Mouse (Mus musculus) heart, postnatal 25 days (tissue): Measurements from ENCODE around the gene Ddx5. TPM values are rescaled to one million over a fixed set of nuclear protein-coding genes. Genes with fewer than 3 reads are reported as not detected.
A peak's percentile ranks its signal among the peaks of the same experiment; 100 is the strongest.
"Not testable (repeated sequence)": the region's sequence is repeated elsewhere in the genome, so short reads cannot be mapped to it uniquely, and the experiment has no call there.

Experiments used
- DNase-seq: peaks from one replicate; pipeline ENCODE4 v3.0.0; 2022; ENCODE audit warnings: low spot score
- intact Hi-C: fragments of 180-260 bp; cut with DNase I; formaldehyde crosslinking; loops from one replicate; pipeline ENCODE4 v1.15.1; 2025
- total RNA-seq, 2 experiments: library from RNA; stranded (reverse); gene quantifications; 2 replicates each; pipeline ENCODE4 v1.2.3; 2021

Gene Ddx5
- total RNA-seq, 2 experiments from 2014 or later, result 310 to 351 TPM

DNA sequence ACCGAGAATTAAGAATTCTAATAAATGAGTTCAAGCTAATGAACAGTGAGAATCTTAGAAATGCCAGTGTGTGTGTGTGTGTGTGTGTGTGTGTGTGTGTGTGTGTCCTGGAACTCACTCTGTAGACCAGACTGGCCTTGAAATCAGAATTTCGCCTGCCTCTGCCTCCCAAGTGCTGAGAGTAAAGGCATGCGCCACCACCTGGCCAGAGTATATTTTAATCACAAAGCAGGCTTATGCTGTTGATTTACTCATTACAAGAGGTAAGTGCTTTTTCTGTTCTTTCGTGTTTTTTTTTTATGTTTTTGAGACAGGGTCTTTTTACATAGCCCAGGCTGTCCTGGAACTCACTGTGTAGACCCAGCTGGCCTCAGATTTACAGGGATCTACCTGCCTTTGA, 4.9 kb upstream of the Ddx5 start:
- intact Hi-C loops, result no loop called here
- no peak for DNase-seq

DNA sequence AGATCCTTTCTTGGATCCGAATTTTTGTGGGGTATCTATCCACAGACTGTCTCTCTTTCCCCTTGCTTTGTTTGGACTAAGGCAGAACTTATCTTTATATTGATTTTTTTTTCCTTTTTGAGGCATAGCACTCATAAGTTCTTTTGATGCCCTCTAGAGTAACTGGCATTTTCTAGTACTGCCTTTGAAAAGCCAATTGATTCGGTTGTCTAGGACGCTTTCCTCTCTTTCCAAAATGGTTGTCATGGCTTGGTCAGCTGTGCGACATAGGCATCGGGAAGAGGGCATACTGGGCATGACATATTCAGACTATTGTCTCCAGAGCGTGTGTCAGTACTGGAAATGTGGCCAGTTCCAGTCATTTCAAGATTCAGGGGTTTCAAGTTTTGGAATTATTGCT, 664 bp upstream of the Ddx5 start:
- intact Hi-C loops, result no loop called here
- no peak for DNase-seq

DNA sequence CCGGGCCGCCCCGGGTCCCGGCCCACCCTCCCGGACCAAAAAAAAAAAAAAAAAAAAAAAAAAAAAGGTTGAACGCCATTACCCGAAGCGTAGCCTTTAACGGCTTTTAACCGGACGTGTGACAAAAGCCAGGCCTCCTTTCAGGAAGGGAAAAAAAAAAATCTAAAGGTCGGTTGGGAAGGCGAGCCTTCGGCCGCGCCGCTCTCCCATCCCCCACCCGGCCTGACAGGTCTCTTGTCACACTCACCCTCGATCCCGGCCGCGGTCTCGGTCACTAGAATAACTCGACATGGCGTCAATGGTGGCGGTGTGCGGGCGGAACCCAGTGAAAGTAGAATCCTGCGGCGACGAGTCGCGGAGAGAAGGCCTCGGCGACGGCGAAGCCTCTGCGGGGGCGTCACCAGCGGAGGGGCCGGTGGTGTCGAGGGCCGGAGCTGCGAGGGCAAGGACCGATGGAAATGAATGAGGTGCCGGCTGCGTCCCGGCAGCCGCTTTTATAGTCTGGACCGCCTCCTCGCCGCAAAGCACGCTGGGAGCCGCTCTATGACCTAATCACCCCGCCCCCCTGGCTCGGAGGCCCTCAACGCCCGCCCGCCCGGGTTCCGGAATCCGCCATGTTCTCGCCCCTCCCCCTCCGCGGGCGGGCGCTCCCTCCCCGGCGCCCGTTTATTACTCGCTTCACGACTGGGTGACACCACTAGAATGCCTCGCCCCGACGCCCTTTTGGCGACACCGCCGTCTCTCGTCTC, 785 bp downstream of the Ddx5 start:
- DNase-seq, result peak; percentile 96
- intact Hi-C loops, result no loop called here

DNA sequence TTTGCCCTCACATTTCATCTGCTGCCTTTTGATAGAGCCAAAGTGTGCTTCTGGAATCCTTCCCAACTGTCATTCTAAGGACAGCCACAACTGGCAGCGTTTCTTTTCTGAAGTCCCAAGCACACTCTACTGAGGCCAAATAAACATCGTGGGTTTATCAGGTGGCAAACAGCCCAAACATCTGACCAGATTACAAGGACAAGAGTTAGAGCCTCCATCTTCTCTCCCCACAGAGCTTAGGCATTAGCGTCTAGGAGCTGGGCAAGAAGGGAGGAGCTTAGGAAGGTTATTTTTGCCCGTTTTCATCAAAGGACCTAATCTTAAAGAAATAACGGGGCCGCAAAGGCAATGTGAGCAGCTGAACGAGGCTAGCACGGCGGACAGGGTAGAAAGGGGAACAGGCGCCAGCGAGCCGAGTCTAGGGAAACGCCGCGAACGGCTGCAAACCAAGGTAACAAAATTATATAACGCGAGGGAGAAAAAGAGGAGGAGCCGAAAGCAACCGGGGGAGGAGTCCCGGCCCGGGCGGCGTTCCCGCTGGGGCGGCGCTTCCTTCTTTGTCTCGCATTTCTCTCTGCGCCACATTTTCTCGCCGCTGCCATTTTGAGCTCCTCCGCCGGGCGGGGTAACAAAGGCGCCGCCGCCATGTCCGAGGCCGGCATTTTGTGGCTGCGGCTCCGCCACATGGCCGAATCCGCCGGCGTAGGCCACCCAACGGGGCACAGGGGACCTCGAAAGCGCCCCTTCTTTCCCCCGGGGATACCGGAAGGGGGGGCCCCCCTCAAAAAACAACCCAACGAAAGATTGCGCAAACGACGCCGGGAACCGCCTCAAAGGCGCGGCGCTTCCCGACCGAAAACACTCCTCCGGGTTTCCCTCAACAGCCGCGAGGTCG, 1.6 kb downstream of the Ddx5 start:
- intact Hi-C loops, result no loop called here
- peak; percentile 85 for DNase-seq

DNA sequence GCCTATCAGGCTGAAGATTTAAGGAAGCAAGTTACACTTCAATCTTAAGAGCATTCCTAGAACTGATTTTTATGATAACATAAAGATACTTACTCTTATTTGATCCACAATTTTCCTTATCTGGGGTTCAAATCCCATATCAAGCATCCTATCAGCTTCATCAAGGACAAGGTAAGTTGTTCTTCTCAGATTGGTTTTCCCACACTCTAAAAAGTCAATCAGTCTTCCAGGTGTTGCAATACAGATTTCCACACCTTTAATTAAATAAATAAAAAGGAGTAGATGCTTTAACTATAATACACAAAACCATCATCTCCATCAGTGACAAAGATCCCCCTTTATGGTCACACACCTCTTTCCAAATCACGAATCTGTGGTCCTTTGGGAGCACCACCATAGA, 3.9 kb downstream of the Ddx5 start:
- intact Hi-C loops, result no loop called here
- DNase-seq, result no peak

DNA sequence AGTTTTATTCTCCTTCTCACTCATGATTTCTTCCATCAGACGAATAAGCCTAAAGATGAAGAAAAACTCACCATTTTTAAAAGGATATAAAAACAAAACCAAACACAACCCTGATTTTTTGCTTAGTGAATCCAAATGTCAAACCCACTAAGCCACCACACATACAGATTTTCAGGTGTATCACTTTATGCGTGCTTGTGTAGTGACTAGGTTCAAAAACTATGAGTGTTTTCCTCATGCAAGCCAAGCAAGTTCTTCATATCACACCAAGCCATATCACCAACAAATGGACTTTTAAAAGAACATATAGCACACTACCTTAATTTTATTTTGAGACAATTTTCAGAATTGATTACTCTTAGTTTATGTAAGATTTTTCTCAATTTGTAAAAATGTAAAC, 4.5 kb downstream of the Ddx5 start:
- intact Hi-C loops, result no loop called here

DNA sequence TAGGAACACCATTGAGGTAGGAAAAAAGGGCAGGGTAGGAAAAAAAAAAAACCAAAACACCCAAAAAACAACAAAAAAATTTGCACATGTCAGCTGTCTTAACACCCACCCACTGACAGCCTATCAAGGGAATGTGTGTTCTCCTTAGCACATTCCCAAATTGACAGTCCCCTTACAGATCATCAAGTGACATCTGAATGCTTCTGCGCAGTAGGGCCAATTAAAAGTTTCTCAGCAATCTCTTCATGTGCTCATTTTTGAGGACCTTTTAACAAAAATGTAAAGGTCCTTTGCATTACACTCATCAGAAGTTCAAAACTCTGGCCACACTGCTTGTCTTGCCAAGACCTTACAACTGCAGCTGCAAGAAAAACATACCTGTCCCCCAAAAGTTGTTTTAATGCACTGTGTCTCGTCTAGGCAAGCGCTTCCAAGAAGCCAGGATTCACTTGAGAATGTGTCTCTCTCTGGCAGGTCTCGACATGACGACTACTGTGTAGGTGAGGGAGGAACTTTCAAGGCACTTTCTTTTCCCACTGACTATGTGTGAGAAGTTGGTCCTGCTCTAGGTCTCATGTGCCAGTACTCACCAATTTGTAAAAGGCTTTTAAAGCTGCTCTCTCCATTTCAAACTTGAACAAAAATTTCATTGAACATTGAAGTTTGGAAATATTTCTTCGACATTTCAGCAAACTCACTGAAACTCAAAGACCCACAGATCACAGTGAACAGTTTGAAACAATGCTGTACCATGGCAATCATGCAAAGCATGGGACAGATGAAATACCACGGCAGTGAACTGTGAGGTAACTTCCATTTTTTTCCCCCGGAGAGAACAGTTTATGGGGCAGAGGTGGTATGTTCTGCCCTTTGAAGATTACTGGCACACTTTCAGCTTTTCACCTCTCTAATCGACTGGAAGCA, 5.9 kb downstream of the Ddx5 start:
- intact Hi-C loops, result no loop called here
- DNase-seq, result no peak

More for the DNA sequence above, 4.5 kb downstream of the Ddx5 start:
- DNase-seq, result no peak

DNA sequence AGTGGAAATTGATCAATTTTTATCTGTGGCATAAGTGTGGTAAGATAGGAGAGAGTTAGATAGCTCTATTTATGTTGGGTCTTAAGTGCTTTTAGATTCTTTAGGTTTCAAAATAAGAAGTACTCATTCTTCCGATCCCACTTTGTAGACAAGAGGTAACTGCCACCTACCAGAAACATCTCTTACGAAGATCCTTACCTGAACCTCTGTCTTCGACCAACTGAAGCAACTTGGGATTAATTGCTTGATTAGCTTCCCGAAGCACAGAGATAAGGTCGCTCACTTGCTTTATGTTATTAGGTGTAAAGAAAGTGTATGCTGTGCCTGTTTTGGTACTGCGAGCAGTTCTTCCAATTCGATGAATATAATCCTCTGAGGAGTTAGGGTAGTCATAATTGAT, 6.7 kb downstream of the Ddx5 start:
- intact Hi-C loops, DNase-seq: not testable (repeated sequence)

DNA sequence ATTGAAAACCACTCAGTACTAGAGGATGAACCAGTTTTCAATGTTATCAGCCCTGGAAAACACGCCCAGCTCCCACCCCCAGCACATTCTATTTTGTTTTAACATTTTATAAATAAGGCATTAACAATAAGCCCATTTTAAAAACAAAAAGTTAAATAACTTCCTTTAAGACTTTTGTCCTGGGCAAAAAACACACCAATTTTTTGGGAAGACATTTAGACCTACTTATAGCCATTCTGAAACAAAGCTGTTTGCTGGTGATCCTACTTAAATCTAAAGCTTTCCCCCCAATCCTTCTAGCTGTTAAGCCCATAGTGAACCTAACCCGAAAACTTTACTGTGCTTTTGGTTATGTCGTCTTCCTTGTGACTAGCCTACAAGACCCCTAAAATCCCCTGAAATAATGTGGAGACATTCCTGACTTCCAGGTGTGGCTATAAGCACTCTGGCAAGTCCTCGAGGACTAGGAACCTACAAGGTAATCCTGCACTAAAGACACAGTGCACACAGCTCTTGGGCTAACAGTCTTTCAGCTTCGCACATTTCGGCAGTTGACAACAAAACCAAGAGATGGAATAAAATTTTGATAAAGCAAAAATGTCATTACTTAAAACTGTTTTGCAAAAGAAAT, 8.3 kb downstream of the Ddx5 start:
- no peak for DNase-seq
- intact Hi-C loops, result no loop called here

DNA sequence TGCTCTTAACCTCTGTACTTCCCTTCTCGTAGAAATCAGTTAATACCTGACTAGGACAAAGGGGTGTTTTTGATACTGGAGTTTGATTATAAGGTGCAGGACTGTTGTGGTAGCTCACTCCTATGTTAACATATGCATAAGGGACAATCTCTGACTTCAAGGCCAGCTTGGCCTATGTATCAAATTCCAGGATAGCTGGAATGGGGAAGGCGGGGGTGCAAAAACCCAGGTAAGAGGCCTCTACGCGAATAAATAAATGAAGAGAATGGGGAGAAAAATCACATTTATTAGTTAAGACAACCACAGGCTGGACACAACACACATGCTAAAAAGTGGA, 8.9 kb downstream of the Ddx5 start:
- intact Hi-C loops, result no loop called here
- no peak for DNase-seq

DNA sequence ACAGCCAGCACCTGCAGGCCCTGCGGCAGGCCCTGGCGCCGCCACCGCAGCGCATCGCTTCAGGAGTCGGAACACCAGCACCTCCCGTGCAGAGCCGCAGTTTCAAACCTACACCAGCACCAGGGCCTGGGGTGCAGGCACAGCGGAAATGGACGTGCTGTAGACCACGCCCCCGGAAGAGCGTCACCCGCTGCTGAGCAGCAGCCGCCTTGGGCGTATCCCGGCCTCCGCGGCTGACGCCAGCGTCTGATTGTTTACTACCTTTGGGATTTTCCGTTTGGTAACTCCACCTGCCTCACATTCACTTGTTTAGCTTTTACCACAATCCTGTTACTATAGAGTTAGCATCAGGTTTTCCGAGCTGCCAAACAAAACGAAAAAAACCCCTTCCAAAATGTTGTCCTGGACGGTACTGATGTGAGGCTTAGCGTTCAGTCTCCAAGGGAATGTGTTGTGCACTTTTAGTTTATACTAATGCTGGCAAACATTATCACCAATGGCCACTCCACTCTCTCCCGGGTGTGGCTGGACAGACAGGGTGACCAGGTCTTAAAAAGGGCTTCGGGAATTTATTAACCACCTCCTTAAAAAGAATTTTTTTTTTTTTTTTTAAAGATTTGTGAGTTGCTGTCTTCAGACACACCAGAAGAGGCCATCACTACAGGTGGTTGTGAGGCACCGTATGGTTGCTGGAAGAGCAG, 9.4 kb downstream of the Ddx5 start, which contains the start of gene Polg2:
Gene Polg2, minus strand, starts transcription at position 150 of the 701 bp plus-strand sequence.
- peak; percentile 89 for DNase-seq
- intact Hi-C loops, result no loop called here

DNA sequence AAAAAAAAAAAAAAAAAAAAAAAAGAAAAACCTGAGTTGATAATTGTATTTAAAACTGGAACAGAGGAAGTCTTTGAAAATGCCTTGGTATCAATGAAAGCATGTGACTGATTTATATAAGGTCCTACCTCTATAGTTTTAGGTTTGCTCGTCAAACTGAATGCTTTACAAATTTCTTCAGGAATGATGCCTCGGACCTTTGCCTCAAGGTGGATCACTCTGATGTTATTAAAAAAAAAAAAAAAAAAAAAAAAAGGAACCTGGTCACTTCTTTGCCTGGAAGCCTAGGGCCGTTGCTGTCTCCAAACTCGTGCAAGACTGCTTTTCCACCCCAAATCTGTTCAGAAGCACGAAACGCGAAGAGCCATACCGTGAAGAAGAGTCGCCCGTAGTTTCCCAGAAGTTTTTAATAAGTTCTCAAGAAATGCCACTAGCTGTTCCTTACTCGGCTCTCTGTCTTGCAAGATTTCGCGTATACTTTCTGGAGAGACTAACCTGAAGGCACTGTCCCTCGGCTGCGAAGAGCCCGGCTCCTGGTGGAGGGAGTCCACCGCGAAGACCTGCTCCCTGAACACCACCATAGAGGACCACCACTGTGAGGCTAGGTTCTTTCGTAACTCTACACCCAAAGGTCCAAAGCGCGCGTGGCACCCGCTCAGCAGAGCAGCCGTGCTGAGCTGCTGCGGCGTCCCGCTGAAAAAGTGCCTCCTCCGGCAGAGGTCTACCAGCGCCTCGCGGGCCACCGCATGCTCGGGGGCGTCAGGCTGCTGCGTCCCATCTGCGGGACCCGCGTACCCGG, 10.2 kb downstream of the Ddx5 start:
- DNase-seq, result no peak
- intact Hi-C loops, result no loop called here

DNA sequence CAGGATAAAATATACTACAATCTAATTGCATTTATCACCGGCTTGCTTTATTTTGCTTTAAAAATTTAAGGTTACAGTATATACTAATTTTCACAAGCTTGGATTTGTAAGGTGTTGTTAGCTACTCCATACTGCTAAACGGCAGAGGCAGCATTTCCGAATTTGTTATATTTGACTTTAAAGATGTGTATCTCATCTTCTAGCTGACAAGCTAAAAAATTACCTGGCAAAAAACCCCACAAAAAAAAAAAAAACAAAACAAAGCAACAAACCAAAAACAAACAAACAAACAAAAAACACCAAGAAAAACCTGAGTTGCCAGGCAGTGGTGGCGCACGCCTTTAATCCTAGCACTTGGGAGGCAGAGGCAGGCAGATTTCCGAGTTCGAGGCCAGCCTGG, 10.9 kb downstream of the Ddx5 start:
- intact Hi-C loops, result no loop called here
- no peak for DNase-seq

DNA sequence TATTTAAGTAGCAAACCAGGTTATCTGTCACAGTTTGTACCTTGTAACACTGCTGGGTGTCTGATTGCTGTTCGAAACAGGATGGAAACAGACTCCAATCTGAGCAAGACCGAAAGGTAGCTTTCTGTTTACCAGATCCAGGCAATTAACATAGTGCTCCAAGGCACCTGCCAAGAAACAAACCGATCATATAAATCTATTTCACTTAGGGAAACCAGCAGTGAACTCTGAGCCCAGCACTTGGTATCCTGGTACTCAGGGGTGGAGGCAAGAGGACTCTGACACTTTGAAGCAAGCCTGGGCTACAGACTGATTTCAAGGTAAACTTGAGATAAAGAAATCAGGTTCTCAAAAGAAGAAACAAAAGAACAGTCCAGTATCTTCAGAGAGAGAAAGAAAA, 11.6 kb downstream of the Ddx5 start:
- no peak for DNase-seq
- intact Hi-C loops, result no loop called here

DNA sequence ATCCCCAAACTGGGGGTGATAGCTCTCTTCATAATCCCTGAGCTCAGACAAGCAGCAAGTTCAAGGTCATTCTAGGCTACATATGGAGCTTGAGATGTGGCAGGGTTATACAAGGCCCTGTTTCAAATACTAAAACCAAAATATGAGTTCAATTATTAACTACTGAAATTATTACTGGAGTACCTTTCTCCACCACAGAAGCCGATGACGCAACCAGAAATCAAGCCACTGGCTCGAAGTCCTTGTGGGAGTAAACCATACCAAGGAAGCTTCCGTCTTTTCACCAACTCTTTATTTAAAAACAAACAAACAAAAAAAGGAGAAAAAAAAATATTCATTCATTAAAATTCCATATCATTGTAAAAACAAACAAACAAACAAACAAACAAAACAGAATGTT, 12.0 kb downstream of the Ddx5 start:
- no peak for DNase-seq
- intact Hi-C loops, result no loop called here

DNA sequence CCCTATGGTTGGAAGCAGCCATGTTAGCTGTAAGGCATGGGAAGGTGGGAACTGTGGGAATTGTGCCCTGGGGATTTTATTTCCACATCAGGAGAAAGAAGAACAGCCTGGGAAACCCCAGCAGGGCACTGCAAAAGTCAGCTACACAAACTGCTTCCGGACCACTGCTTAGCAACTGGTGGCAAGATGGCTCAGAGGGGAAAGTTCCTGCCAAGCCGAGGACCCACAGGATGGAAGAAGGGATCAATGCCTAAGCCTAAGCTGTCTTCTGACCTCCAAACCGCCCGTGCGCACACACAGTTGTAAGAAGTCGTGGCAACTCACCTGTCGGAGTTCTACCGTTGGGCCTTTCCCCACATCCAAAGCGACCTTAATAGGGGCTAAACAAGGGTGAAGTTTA, 15.9 kb downstream of the Ddx5 start:
- no peak for DNase-seq
- intact Hi-C loops, result no loop called here

DNA sequence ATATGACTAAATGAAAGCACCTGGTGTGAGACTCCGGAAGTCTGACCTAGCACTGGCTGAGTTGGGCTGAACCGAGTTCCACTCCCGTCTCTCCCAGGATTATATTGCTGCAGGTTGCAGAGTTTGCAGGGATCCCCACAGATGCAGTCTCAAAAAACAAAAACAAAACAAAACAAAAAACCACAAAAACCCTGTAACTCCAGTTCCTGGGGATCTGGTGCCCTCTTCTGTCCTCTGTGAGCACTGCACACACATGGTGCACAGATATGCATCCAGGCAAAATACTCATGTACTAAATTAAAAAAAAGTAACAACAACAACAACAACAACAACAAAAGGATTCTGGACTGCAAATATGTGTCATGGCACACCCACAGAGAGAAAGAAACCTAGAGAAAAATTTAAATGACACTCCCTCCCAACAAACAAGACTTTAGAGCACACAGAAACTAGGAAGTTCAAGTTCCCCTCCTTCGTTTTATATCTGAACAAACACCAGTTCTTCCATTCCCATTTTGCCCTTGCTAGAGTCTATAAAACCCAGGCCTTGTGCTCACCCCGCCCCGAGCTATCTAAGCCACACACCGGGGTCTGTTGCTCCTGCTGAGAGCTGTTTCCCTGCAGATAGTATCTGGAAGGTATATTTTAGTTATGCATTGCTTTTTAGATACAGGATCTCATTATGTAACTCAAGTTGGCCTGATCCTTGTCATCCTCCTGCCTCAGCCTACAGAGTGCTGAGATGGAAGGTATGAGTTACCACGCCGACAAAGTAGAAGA, 18.6 kb downstream of the Ddx5 start:
- intact Hi-C loops, result no loop called here

DNA sequence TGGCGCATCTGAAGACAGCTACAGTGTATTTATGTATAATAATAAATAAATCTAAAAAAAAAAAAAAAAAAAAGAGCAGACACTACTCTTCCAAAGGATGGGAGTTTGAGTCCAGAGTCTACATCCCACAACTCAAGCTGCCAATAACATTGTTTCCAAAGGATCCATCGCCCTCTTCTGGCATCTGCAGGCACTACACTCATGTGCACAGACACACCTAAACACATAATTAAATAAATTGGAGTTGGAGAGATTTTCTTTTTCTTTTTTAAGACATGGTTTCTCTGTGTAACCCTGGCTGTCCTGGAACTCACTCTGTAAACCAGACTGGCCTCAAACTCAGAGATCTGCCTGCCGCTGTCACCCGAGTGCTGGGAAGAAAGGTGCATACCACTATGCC, 21.5 kb downstream of the Ddx5 start:
- intact Hi-C loops, result no loop called here
- no peak for DNase-seq

More for the DNA sequence above, 18.6 kb downstream of the Ddx5 start:
- no peak for DNase-seq
